Mouse (Mus musculus) megakaryocyte, embryonic 14.5 days (primary cell): ENCODE results near the gene Fam83b. TPM values are rescaled to one million over a fixed set of nuclear protein-coding genes. Genes with fewer than 3 reads are reported as not detected.

Source experiments
- H3K27me3 ChIP-seq: replicated peaks from 2 replicates; pipeline ENCODE3; 2012; ENCODE audit warnings: inconsistent platforms
- H3K36me3 ChIP-seq: replicated peaks from 2 replicates; pipeline ENCODE3; 2012; ENCODE audit warnings: low read length, inconsistent platforms, mixed read lengths
- H3K4me1 ChIP-seq: 2 replicates; pipeline ENCODE4 v1.6.1; 2012; ENCODE audit warnings: inconsistent platforms
- H3K4me3 ChIP-seq: replicated peaks from 2 replicates; pipeline ENCODE3; 2012; ENCODE audit warnings: moderate library complexity, mild to moderate bottlenecking, inconsistent platforms
- H3K9me3 ChIP-seq: 2 replicates; pipeline ENCODE4 v1.6.1; 2012; ENCODE audit warnings: inconsistent platforms
- FLI1 ChIP-seq: IDR thresholded peaks from 2 replicates; pipeline ENCODE4 v1.6.1; 2012; ENCODE audit warnings: low read length, inconsistent platforms, mixed read lengths
- GATA1 ChIP-seq: IDR thresholded peaks from 3 replicates; pipeline ENCODE4 v1.6.1; 2012; ENCODE audit warnings: mixed read lengths, low read length, inconsistent platforms, borderline replicate concordance
- polyA plus RNA-seq: library from polyadenylated mRNA; stranded (reverse); fragments of >175 nt; gene quantifications from 2 replicates; pipeline ENCODE4 v1.2.3, GENCODE M21; 2012; ENCODE audit warnings: low replicate concordance; ENCODE audit not compliant: insufficient read depth

Gene Fam83b
- polyA plus RNA-seq, 1 experiment, result not detected

- H3K9me3 ChIP-seq, result peaks cover 4% of the 10 kb centered on the region; the same call in 1 of the 2 replicates
- no peaks in the 10 kb centered on the region for H3K27me3 ChIP-seq
- H3K4me1 ChIP-seq, result no peaks in the 10 kb centered on the region
- no peak overlapping the region for H3K4me3 ChIP-seq
- TF ChIP-seq FLI1 (no peak), GATA1 (no peak)
- H3K36me3 ChIP-seq, result no peaks in the 10 kb centered on the region
Measured at GRCm38 (mm10) chr9:76531368-76531767, 35.5 kb downstream of the Fam83b start.

- no peaks in the 10 kb centered on the region for H3K27me3 ChIP-seq
- TF ChIP-seq FLI1 (no peak), GATA1 (no peak)
- no peaks in the 10 kb centered on the region for H3K9me3 ChIP-seq
- H3K4me3 ChIP-seq, result no peak overlapping the region
- no peaks in the 10 kb centered on the region for H3K36me3 ChIP-seq
- no peaks in the 10 kb centered on the region for H3K4me1 ChIP-seq
Measured at GRCm38 (mm10) chr9:76525592-76525991, 41.3 kb downstream of the Fam83b start.

GRCm38 (mm10) chr9:76523075-76523474 is 43.8 kb downstream of the Fam83b start:
- no peaks in the 10 kb centered on the region for H3K36me3 ChIP-seq
- no peak overlapping the region for H3K4me3 ChIP-seq
- no peaks in the 10 kb centered on the region for H3K27me3 ChIP-seq
- TF ChIP-seq FLI1 (no peak), GATA1 (no peak)
- no peaks in the 10 kb centered on the region for H3K9me3 ChIP-seq
- H3K4me1 ChIP-seq, result no peaks in the 10 kb centered on the region

GRCm38 (mm10) chr9:76521640-76522039 is 45.3 kb downstream of the Fam83b start:
- Histone ChIP-seq H3K27me3 (no peaks in the 10 kb centered on the region), H3K4me1 (no peaks in the 10 kb centered on the region), H3K9me3 (no peaks in the 10 kb centered on the region), H3K4me3 (no peak overlapping the region), H3K36me3 (no peaks in the 10 kb centered on the region)
- TF ChIP-seq FLI1, result no peak
- no peak for TF ChIP-seq GATA1

- Histone ChIP-seq H3K4me1 (no peaks in the 10 kb centered on the region), H3K27me3 (no peaks in the 10 kb centered on the region), H3K36me3 (no peaks in the 10 kb centered on the region), H3K9me3 (no peaks in the 10 kb centered on the region; the same call in 1 of the 2 replicates), H3K4me3 (no peak overlapping the region)
- TF ChIP-seq GATA1 (no peak), FLI1 (no peak)
Measured at GRCm38 (mm10) chr9:76518665-76519064, 48.3 kb downstream of the Fam83b start.

- TF ChIP-seq GATA1 (no peak), FLI1 (no peak)
- Histone ChIP-seq H3K4me3 (no peak overlapping the region), H3K36me3 (no peaks in the 10 kb centered on the region), H3K27me3 (no peaks in the 10 kb centered on the region), H3K4me1 (no peaks in the 10 kb centered on the region), H3K9me3 (0 out of 2 replicates have a peak, but pooled peaks cover 6% of the 10 kb centered on the region)
Measured at GRCm38 (mm10) chr9:76505650-76506049, 61.3 kb downstream of the Fam83b start.

- Histone ChIP-seq H3K4me3 (no peak overlapping the region), H3K9me3 (peaks cover 17% of the 10 kb centered on the region), H3K27me3 (no peaks in the 10 kb centered on the region), H3K36me3 (no peaks in the 10 kb centered on the region), H3K4me1 (no peaks in the 10 kb centered on the region)
- no peak for TF ChIP-seq FLI1
- no peak for TF ChIP-seq GATA1
Measured at GRCm38 (mm10) chr9:76489737-76490136, 77.2 kb downstream of the Fam83b start.

- H3K27me3 ChIP-seq, result no peaks in the 10 kb centered on the region
- H3K9me3 ChIP-seq, result no peaks in the 10 kb centered on the region
- no peaks in the 10 kb centered on the region for H3K4me1 ChIP-seq
- TF ChIP-seq FLI1, result no peak
- TF ChIP-seq GATA1, result no peak
- no peaks in the 10 kb centered on the region for H3K36me3 ChIP-seq
- H3K4me3 ChIP-seq, result no peak overlapping the region
Measured at GRCm38 (mm10) chr9:76480088-76480487, 86.8 kb downstream of the Fam83b start.

GRCm38 (mm10) chr9:76469500-76469899 is 97.4 kb downstream of the Fam83b start:
- H3K36me3 ChIP-seq, result no peaks in the 10 kb centered on the region
- TF ChIP-seq GATA1, result no peak
- TF ChIP-seq FLI1, result no peak
- no peaks in the 10 kb centered on the region for H3K4me1 ChIP-seq
- no peaks in the 10 kb centered on the region for H3K9me3 ChIP-seq
- H3K4me3 ChIP-seq, result no peak overlapping the region
- H3K27me3 ChIP-seq, result no peaks in the 10 kb centered on the region

GRCm38 (mm10) chr9:76461547-76461946 is 105.4 kb downstream of the Fam83b start:
- H3K27me3 ChIP-seq, result no peaks in the 10 kb centered on the region

GRCm38 (mm10) chr9:76455703-76456102 is 111.2 kb downstream of the Fam83b start:
- TF ChIP-seq GATA1 (no peak), FLI1 (no peak)
- H3K4me3 ChIP-seq, result no peak overlapping the region
- no peaks in the 10 kb centered on the region for H3K36me3 ChIP-seq
- H3K9me3 ChIP-seq, result 0 out of 2 replicates have a peak, but pooled peaks cover 4% of the 10 kb centered on the region
- H3K27me3 ChIP-seq, result no peaks in the 10 kb centered on the region
- no peaks in the 10 kb centered on the region for H3K4me1 ChIP-seq

More at GRCm38 (mm10) chr9:76461547-76461946, 105.4 kb downstream of the Fam83b start:
- TF ChIP-seq GATA1 (no peak), FLI1 (no peak)
- no peaks in the 10 kb centered on the region for H3K36me3 ChIP-seq
- H3K4me1 ChIP-seq, result no peaks in the 10 kb centered on the region
- H3K9me3 ChIP-seq, result no peaks in the 10 kb centered on the region
- no peak overlapping the region for H3K4me3 ChIP-seq

Other genes starting within 250 kb of the Fam83b start
- not detected in 2 replicates for gene Hcrtr2, start 243.3 kb downstream of the Fam83b start, polyA plus RNA-seq